Mouse (Mus musculus): ENCODE measurements around the gene Sfxn5.

The Sfxn5 gene

GRCm38 (mm10) chr6:85334251-85334650 lies 1.0 kb upstream of the Sfxn5 start:
- DNase-seq (ENCODE audit: low spot score in 2 of 2): no peak

- DNase-seq (ENCODE audit: low spot score in 2 of 2): peak; percentile 58 to 75
These were observed 510 bp upstream of the Sfxn5 start for GRCm38 (mm10) chr6:85333732-85334131.

- no peak for DNase-seq (ENCODE audit: low spot score in 2 of 2)
These were observed 747 bp downstream of the Sfxn5 start for GRCm38 (mm10) chr6:85332351-85332999.

GRCm38 (mm10) chr6:85331736-85332135 lies 1.5 kb downstream of the Sfxn5 start:
- peak in 1 of 2 experiments; percentile 47 for DNase-seq (ENCODE audit: low spot score in 2 of 2)

DNA sequence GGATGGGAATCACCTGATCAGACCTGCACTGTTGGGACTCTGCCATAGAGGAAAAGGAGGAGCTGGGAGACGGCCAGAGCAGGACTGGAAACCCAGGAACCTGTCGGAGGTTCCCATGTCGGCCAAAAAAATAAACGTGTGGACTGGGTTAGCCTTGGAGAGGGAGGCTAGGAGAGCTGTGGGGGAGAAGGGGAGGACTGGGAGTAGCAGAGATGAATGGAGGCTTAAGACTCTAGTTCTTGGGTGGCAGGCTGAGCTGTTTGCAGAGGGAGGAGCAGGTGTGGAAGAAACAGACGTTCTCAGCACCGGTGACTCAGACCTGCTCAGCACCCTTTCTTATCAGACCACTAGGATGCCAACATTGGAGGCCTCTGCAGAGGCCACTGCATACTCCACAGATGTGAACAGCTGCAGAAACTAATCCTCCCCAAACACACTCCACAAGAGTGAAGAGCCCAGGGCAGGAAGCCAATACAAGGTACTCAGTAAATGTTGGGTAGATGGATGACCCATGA lies 1.9 kb downstream of the Sfxn5 start:
- peak in 1 of 2 experiments; percentile 48 for DNase-seq (ENCODE audit: low spot score in 2 of 2)

GRCm38 (mm10) chr6:85329666-85330185 lies 3.5 kb downstream of the Sfxn5 start:
- DNase-seq (ENCODE audit: low spot score in 2 of 2): no peak

GRCm38 (mm10) chr6:85326564-85326963 lies 6.7 kb downstream of the Sfxn5 start:
- no peak for DNase-seq (ENCODE audit: low spot score in 2 of 2)

GRCm38 (mm10) chr6:85325109-85325508 lies 8.1 kb downstream of the Sfxn5 start:
- DNase-seq (ENCODE audit: low spot score in 2 of 2): no peak

DNA sequence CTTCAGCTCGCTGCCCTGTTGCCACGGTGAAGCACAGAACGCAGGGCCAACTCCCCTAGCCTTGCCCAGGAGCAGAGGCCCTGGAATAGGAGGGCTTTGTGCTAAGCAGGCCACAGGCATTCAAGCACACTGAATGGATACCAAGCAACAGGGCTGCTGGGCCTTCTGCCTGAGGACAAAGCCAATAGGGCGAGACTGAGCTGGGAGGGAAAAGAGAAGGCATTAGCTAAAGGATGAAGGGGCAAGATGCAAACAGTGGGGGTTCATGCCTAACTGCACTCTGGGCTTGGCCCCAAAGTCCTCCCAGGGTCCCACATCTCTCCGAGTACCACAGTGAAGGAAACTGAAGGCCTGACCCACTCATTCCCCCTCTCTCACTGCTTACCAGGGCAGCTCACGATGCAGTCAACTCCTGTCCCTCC lies 12.8 kb downstream of the Sfxn5 start:
- DNase-seq (ENCODE audit: low spot score in 2 of 2): peak; percentile 80 to 87

DNA sequence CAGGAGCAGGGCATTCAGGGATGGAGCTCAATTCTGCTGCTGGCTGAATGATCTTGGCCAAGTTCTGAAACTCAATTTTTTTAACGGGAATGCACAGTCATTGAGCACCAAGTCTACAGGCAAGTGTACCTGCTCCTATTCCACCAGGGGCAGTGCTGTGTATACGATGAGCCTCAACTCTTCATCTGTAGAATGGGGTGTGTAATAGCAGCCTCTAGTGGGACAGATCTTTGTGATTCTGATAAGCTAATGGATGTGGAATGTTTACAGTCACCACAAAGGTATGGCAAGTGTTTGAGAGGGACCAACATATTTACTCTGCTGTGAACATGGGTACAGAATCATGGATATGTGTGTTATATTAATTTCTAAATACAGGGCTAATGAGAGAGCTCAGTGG lies 17.0 kb downstream of the Sfxn5 start:
- no peak for DNase-seq (ENCODE audit: low spot score in 2 of 2)

DNA sequence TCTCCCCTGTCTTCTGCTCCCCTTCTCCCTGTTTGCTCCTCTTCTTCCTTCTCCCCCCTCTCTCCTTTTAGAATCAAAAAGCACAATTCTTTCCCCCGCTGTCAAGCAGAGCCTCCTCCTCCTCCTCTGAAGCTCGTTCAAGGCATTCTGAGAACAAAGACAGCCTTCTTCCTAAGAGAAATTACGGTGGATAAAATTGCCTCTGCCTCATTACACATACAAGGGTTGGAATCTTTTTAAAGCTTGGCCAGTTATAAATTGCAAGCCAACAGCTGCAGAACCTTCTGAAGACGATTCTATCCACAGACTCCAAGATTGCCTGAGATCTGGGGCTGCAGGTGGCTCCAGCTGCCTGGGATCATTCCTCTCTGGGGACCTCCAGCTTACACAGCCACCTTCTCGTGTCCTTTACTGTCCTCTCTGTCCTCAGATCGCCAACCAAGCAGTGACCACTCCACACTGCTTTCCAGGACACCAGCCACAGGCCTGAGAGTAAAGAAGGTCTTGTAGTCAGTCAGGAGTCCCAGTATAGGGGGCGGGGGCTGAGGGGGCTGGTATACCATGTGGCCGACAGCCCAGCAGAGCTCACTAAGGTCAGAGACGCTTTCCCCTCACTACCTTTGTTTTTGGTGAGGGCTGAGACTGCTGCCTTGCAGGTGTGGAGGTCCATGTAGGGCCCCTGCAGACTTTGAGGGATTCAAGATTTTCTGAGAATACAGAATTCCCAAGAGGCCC lies 19.0 kb downstream of the Sfxn5 start:
- DNase-seq (ENCODE audit: low spot score in 2 of 2): peak in 1 of 2 experiments; percentile 57

DNA sequence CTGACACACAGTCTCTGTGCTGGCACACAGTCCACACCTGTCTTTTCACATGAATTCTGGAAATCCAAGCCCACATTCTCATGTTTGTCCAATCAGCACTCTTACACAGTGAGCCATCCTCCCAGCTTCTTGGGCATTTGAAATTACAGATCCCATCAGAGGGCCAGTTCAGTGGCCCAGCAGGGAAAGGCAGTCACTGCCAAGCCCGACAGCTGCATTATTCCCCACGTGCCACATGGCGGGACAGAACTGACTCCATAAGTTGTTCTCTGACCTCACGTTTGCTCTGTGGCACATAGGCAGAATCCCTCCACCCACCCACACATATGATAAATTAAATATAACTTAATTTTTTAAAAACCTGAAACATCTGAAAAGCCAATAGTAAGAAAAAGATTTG lies 25.3 kb downstream of the Sfxn5 start:
- DNase-seq (ENCODE audit: low spot score in 2 of 2): no peak

GRCm38 (mm10) chr6:85306375-85306774 lies 26.8 kb downstream of the Sfxn5 start:
- DNase-seq (ENCODE audit: low spot score in 2 of 2): no peak

GRCm38 (mm10) chr6:85305826-85306225 lies 27.4 kb downstream of the Sfxn5 start:
- no peak for DNase-seq (ENCODE audit: low spot score in 2 of 2)

DNA sequence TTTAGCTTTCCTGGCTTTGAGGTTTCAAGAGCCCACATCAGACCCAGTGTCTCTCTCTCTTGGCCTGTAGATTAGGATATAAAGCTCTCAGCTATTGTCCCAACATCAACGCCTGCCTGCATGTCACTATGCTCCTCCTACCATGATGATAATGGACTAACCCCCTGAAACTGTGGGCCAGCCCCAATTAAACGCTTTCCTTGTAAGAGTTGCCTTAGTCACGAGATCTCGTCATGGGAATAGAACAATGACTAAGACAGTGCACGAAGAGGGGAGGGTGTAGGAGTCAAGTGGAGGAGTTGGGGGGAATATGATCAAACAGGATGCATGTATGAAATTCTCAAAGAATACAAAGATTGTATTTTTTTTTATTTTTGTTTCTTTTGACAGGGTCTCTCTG lies 28.3 kb downstream of the Sfxn5 start:
- no peak for DNase-seq (ENCODE audit: low spot score in 2 of 2)

DNA sequence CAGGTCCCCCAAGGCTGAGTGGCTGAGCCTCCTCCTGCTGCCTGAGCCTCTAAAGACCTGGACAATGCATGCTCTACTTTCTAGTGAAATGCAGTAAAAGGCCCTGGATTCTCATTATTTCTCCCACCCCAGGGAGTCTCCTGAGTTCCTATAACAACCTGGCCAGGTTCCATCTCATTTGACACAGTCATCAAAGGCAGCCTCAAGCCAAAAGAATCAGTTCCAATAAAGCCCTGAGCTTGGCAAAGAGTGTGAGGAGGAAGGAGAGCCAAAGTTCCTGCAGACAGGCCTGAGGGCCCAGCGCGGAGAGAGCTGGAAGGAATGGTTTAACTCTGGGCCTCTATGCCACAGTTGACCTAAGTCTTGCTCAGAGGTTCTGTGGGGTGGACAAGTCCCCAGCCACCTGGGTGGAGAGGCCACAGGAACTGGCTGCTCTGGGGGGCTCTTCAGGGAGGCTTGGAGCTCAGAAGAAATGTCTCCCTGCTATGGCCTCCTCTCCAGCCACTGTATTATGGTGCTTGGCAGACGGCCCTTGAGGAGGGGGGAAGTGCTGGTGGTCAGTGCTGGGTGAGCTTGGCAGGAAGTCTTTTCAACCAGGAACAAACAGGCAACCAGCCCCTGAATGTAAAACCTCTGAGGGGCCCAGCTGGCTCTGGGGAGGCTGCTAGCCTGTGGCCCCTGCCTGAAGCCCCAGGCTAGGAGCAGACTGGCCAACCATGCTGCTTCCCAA lies 30.7 kb downstream of the Sfxn5 start:
- peak; percentile 82 to 83 for DNase-seq (ENCODE audit: low spot score in 2 of 2)

- peak; percentile 74 to 75 for DNase-seq (ENCODE audit: low spot score in 2 of 2)
These were observed 37.6 kb downstream of the Sfxn5 start for GRCm38 (mm10) chr6:85295384-85296167.

GRCm38 (mm10) chr6:85294004-85294379 lies 39.2 kb downstream of the Sfxn5 start:
- DNase-seq (ENCODE audit: low spot score in 2 of 2): no peak

DNA sequence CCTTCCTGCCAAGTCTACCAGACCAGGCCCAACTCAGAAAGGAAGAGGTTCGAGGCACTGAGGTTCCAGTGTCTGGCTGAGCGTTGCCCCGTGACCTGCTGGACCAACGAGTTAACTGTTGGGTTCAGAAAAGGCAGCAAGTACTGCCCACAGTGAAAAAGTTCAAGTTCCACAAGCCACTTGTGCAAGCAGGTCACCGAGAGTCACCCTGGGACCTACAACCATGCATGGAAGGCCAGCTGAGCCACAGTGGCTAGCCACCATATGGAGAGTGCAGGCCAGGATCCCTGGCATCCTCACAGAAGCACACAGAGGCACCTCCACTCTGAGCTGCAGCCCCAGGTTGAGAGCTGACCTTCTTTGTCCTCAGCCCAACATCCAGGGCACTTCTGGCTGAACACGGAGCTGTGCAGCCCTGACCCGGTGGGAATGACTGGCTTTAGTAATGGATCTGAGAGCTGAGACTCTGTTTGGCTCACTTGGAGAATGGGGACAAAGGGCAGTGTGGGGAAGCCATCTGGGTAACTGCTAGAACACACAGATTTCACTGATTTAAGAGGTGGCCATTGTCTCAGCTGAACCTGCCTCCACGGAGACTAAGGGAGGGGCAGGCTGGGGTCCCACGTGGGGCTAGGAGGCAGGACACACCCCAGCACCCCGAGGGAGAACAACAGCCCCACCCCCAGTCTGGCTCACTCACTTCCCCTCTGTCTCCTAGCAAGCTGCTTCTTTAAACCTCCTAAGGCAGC lies 39.8 kb downstream of the Sfxn5 start:
- DNase-seq (ENCODE audit: low spot score in 2 of 2): peak in 1 of 2 experiments; percentile 65

Measured in right cerebral cortex, postnatal 10 days (tissue).